In the genomic region with DNA sequence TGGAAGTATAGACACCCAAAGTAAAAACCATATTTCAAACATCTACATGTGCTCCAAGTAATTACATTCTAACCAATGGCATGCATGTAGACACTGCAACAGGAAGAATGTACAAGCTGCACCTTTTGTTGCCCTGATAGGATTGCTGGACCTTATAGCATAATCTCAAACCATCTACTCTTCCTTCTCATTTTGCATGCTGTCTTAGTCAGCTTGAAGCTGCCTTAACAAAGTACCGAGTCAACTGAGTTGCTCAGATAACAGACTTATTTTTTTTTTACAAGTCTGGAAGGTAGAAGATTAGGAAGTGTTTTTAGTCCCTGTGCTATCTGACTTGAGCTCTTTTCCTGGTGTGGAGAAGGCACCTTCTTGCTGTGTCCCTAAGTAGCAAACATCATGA, we compare ENCODE assay signal across 25 mouse cellular contexts.
A peak's percentile ranks its signal among the peaks of the same experiment; 100 is the strongest.
DNase-seq lines count a peak whose midpoint lies in the region; ATAC-seq and TF ChIP-seq lines count a peak whose summit lies in the region.
"Had no signal": no experiment of that assay in that cellular context is flagged by ENCODE, and none has a peak within 500 bp of the region (broad histone marks: within the 10 kb centered on the region; RNA-seq: fewer than 3 reads in every experiment).

No protein-coding gene starts in this region.

- 12% methylated on average over 1 of the region's 1 CpGs for WGBS in liver, embryonic 15.5 days (ENCODE audit: insufficient replicate concordance)

- TF ChIP-seq POLR2A in MEL (IDR thresholded peaks at IDR 0.05; ENCODE audit: control insufficient read depth in 1 of 2, insufficient read depth in 1 of 2, low read depth in 1 of 2, low read length in 2 of 2, poor library complexity in 1 of 2), result no peak

- H3K36me3 ChIP-seq in G1E (replicated peaks), result no peaks in the 10 kb centered on the region
- H3K36me3 ChIP-seq in MEL (ENCODE audit: control insufficient read depth in 1 of 2, insufficient read depth in 2 of 2, low read length in 2 of 2), result no peaks in the 10 kb centered on the region
- H3K36me3 ChIP-seq in liver, embryonic 15.5 days (replicated peaks), result no peaks in the 10 kb centered on the region
- H3K36me3 ChIP-seq: forebrain, embryonic 10.5 days; heart, embryonic 12.5 days; heart, embryonic 15.5 days had no signal

- H3K9me3 ChIP-seq in G1E (replicated peaks), result no peaks in the 10 kb centered on the region
- no peaks in the 10 kb centered on the region for H3K9me3 ChIP-seq in MEL (replicated peaks; ENCODE audit: insufficient read depth, low read length)
- H3K9me3 ChIP-seq in liver, embryonic 15.5 days (replicated peaks), result no peaks in the 10 kb centered on the region
- H3K9me3 ChIP-seq: forebrain, embryonic 10.5 days; forebrain, embryonic 13.5 days; heart, embryonic 12.5 days; heart, embryonic 15.5 days had no signal

- intact Hi-C loops in heart, postnatal 36 days (cut with DNase I), result no loop called here

- H3K4me2 ChIP-seq in liver, embryonic 15.5 days, result no peak overlapping the region
- H3K4me2 ChIP-seq: forebrain, embryonic 13.5 days; heart, embryonic 12.5 days; heart, embryonic 15.5 days; hindbrain, embryonic 14.5 days had no signal

- H3K4me1 ChIP-seq in G1E (ENCODE audit: insufficient read depth, low read depth, low read length), result no peaks in the 10 kb centered on the region
- no peaks in the 10 kb centered on the region for H3K4me1 ChIP-seq in MEL (ENCODE audit: control insufficient read depth in 1 of 2, insufficient read depth in 2 of 2, low read length in 2 of 2)
- no peaks in the 10 kb centered on the region for H3K4me1 ChIP-seq in liver, embryonic 15.5 days (replicated peaks)
- H3K4me1 ChIP-seq: forebrain, embryonic 10.5 days; forebrain, embryonic 13.5 days; heart, embryonic 12.5 days; heart, embryonic 15.5 days had no signal

- no peaks in the 10 kb centered on the region for H3K27me3 ChIP-seq in G1E (ENCODE audit: insufficient read depth, low read length)
- H3K27me3 ChIP-seq in MEL (ENCODE audit: control insufficient read depth in 1 of 2, insufficient read depth in 2 of 2, low read length in 2 of 2), result no peaks in the 10 kb centered on the region
- no peaks in the 10 kb centered on the region for H3K27me3 ChIP-seq in liver, embryonic 15.5 days
- H3K27me3 ChIP-seq: forebrain, embryonic 13.5 days; heart, embryonic 12.5 days; heart, embryonic 15.5 days had no signal

- TF ChIP-seq CTCF in G1E (IDR thresholded peaks at IDR 0.05; ENCODE audit: low read depth, low read length), result no peak
- TF ChIP-seq CTCF in MEL (IDR thresholded peaks at IDR 0.05 in 2 of 3, conservative IDR thresholded peaks at IDR 0.05 in 1 of 3; ENCODE audit: control insufficient read depth in 1 of 3, insufficient read depth in 1 of 3, low read depth in 2 of 3, low read length in 3 of 3, poor library complexity in 1 of 3, severe bottlenecking in 1 of 3), result no peak

- no peaks in the 10 kb centered on the region for H3K79me2 ChIP-seq in MEL (ENCODE audit: control insufficient read depth, insufficient read depth, low read length, poor library complexity)

- ATAC-seq in G1E (ENCODE audit: extremely low read depth, insufficient number of reproducible peaks, low FRiP score, poor library complexity, severe bottlenecking), result peak; percentile 84
- peak; percentile 71 for ATAC-seq in liver, embryonic 15.5 days (ENCODE audit: insufficient read depth)
- ATAC-seq: CD4-positive, CD25-positive, alpha-beta regulatory T cell, adult 4 months; forebrain, embryonic 13.5 days; forebrain, embryonic 16.5 days; hindbrain, postnatal 0 days; inflammation-experienced regulatory T-cells, adult 6 months had no signal

- H3K9ac ChIP-seq in MEL (ENCODE audit: control insufficient read depth, low read depth, low read length, poor library complexity, severe bottlenecking), result no peak overlapping the region
- H3K9ac ChIP-seq in liver, embryonic 15.5 days, result no peak overlapping the region
- H3K9ac ChIP-seq: forebrain, embryonic 13.5 days; heart, embryonic 12.5 days; heart, embryonic 15.5 days; hindbrain, embryonic 14.5 days had no signal

- TF ChIP-seq EP300 in MEL (IDR thresholded peaks at IDR 0.05; ENCODE audit: low read depth in 1 of 2, low read length in 2 of 2), result no peak

- no peak for TF ChIP-seq RAD21 in MEL (IDR thresholded peaks at IDR 0.05; ENCODE audit: low read depth, low read length)

- H3K4me3 ChIP-seq in G1E (ENCODE audit: low read depth, low read length) (no peak overlapping the region), MEL (ENCODE audit: control insufficient read depth in 1 of 2, insufficient read depth in 1 of 2, low read depth in 2 of 2, low read length in 2 of 2) (no peak overlapping the region)
- no peak overlapping the region for H3K4me3 ChIP-seq in liver, embryonic 15.5 days (replicated peaks)
- H3K4me3 ChIP-seq: forebrain, embryonic 10.5 days; forebrain, embryonic 13.5 days; heart, embryonic 12.5 days; heart, embryonic 15.5 days had no signal

- DNase-seq in G1E (ENCODE audit: low spot score), result no peak
- DNase-seq in MEL (ENCODE audit: low read depth, low spot score), result peak; percentile 9
- DNase-seq in c-Kit-positive CD71-positive TER-119-positive erythroid progenitor cells, embryonic 14.5 days (ENCODE audit: low spot score), result peak; percentile 14
- DNase-seq in layer of hippocampus, adult 8-10 months (ENCODE audit: low spot score in 2 of 2), result no peak
- no peak for DNase-seq in heart, postnatal 36 days
- DNase-seq in ovary, adult 18-20 months (ENCODE audit: low spot score), result no peak
- DNase-seq: adrenal gland, adult 2 months; adrenal gland, postnatal 14 days; cerebellum, adult 18-20 months; cerebellum, adult 9-10 months; cerebellum, postnatal 14 days; gastrocnemius, postnatal 10 days; heart, adult 11 months; heart, postnatal 10 days; heart, postnatal 4 days had no signal

- H3K27ac ChIP-seq in MEL (ENCODE audit: control insufficient read depth, low read depth, low read length), result no peak overlapping the region
- no peak overlapping the region for H3K27ac ChIP-seq in liver, embryonic 15.5 days (replicated peaks)
- H3K27ac ChIP-seq: forebrain, embryonic 10.5 days; forebrain, embryonic 13.5 days; heart, embryonic 15.5 days; hindbrain, embryonic 14.5 days; hindbrain, postnatal 0 days had no signal

TF ChIP-seq in MEL, 35 proteins besides CTCF, POLR2A, EP300 and RAD21:
- TF ChIP-seq ELF1 (IDR thresholded peaks at IDR 0.05; ENCODE audit: low read depth, low read length) (no peak), KAT2A (conservative IDR thresholded peaks at IDR 0.05; ENCODE audit: low read depth, low read length) (no peak), MEF2A (IDR thresholded peaks at IDR 0.05; ENCODE audit: extremely low read depth, insufficient replicate concordance, low read depth, low read length, poor library complexity, severe bottlenecking) (no peak), MYB (IDR thresholded peaks at IDR 0.05; ENCODE audit: low read depth, low read length) (no peak), USF1 (IDR thresholded peaks at IDR 0.05; ENCODE audit: low read depth, low read length) (no peak), MAZ (IDR thresholded peaks at IDR 0.05; ENCODE audit: low read depth, low read length) (no peak), MAX (IDR thresholded peaks at IDR 0.05; ENCODE audit: low read length) (no peak), MXI1 (IDR thresholded peaks at IDR 0.05; ENCODE audit: low read depth, low read length) (no peak), SIN3A (IDR thresholded peaks at IDR 0.05; ENCODE audit: low read length) (no peak), MAFK (IDR thresholded peaks at IDR 0.05; ENCODE audit: borderline replicate concordance, low read depth, low read length) (no peak), POLR2AphosphoS2 (IDR thresholded peaks at IDR 0.05; ENCODE audit: low read length) (no peak), SMC3 (IDR thresholded peaks at IDR 0.05; ENCODE audit: low read depth, low read length) (no peak), GATA1 (IDR thresholded peaks at IDR 0.05; ENCODE audit: low read depth, low read length) (no peak), HCFC1 (IDR thresholded peaks at IDR 0.05; ENCODE audit: low read depth, low read length) (no peak), JUND (IDR thresholded peaks at IDR 0.05; ENCODE audit: low read depth, low read length) (no peak), POLR2AphosphoS5 (IDR thresholded peaks at IDR 0.05; ENCODE audit: borderline replicate concordance, low read depth, low read length) (no peak), TBP (IDR thresholded peaks at IDR 0.05; ENCODE audit: low read depth, low read length) (no peak), USF2 (IDR thresholded peaks at IDR 0.05; ENCODE audit: borderline replicate concordance in 1 of 2, insufficient read depth in 1 of 2, low read depth in 1 of 2, low read length in 2 of 2) (no peak), NRF1 (IDR thresholded peaks at IDR 0.05; ENCODE audit: insufficient read depth, low read depth, low read length, poor library complexity, severe bottlenecking) (no peak), ZNF384 (IDR thresholded peaks at IDR 0.05; ENCODE audit: low read depth, low read length) (no peak)

Comparison
In these comparisons a context has a peak if more than half of its experiments do, and no peak if none do; other contexts are left out.
1. DNase-seq: peak in MEL (single experiment) and c-Kit-positive CD71-positive TER-119-positive erythroid progenitor cells, embryonic 14.5 days (single experiment); none in G1E (single experiment), layer of hippocampus, adult 8-10 months (0 of 2), heart, postnatal 36 days (0 of 2) and ovary, adult 18-20 months (single experiment).